Mouse (Mus musculus): ENCODE measurements around the gene Toporsl.

DNA sequence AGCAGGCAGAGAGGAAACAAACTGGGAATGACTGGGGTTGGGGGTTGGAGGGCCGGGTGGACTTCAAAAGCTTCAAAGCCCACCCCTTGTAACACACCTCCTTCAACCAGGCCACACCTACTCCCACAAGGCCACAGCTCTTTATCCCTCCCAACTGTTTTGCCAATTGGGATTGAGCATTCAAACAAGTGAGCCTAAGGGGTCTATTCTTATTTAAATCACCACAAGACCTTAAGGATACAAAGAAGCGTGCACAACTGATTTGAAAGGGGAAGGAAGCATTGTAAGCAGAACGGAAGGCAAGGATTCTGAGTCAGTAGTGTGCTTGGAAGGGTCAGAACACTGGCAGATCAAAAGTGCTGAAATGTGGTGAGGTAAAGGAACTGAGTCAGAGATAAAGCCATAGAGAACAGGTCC, 64.6 kb downstream of the Toporsl start:
- TF ChIP-seq CTCF (IDR thresholded peaks at IDR 0.05; ENCODE audit: low read depth, low read length) (no peak), POLR2A (IDR thresholded peaks at IDR 0.05; ENCODE audit: extremely low read depth, insufficient read depth, low read length) (no peak)
